Mouse (Mus musculus) adrenal gland, adult (tissue): ENCODE data around the gene Zfp346.
"Not testable (repeated sequence)": the region's sequence is repeated elsewhere in the genome, so short reads cannot be mapped to it uniquely, and the experiment has no call there.

ENCODE experiments used
- DNase-seq, 2 experiments: peaks; one replicate each; pipeline ENCODE4 v3.0.0; 2022 to 2023; ENCODE audit warnings: low spot score in 1 of 2; ENCODE audit not compliant: inconsistent age in 2 of 2

Zfp346 gene

DNA sequence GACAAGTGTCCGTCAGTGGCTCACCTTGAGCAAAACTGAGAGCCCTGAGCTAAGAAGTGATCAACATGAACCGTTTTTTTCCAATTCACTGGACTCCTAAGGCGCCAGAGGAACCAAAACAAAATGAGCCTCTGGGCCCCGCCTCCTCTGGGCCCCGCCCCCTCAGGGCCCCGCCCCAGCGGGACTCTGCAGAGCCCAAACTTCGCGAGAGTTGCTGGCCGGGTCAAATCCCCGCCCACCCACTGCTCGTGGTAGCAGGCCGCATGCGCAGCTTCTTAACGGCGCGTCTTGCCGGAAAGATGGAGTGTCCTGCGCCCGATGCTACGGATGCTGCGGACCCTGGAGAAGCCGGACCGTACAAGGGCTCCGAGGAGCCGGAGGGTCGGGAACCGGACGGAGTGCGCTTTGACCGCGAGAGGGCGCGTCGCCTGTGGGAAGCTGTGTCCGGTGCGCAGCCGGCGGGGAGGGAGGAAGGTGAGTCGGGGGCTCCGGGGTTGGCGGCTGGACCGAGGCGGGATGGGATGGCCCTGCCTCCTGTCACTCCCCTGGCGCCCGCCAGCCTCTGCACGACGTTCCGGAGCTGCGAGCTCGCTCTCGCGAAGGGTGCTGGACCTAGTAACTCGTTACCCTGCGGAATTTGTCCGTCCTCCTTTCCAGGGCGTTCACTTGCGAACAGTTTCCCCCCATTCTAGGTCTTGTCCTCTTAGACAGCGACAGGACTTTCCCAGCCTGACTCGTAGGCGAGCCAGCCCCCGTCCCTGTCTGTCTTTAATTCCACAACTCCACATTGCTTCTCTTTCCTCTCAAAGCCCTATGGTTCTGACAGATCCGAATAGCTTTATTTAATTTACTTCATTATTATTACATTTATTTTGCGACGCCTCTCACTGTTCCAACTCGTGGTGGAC lies at the start of gene Zfp346:
Gene Zfp346, plus strand, starts transcription at position 267 of the 908 bp plus-strand sequence.
- DNase-seq, result peak; percentile 98 to 99

DNA sequence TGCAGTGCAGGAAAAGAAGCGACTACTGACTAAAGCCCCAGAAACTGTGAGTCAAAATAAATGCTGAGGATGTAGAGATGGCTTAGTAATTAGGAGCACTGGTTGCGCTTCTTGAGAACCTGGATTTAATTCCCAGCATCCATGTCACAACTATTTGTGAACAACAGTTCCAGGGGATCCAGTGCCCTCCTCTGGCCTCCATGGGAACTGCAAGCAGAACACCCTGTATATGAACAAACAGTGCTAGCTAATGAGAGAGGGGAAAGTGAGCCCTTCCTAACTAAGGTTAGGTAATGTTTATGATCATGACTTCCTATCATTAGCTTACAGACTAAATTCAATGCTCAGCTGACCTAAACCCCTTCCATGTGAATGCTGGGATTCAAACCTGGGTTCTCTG lies 47.1 kb upstream of the Zfp346 start:
- peak in 1 of 2 experiments; percentile 54 for DNase-seq

- no peak for DNase-seq
Measured at GRCm38 (mm10) chr13:55063276-55063675, 41.8 kb upstream of the Zfp346 start.

GRCm38 (mm10) chr13:55069719-55070118 lies 35.4 kb upstream of the Zfp346 start:
- DNase-seq, result no peak

GRCm38 (mm10) chr13:55071322-55071721 lies 33.8 kb upstream of the Zfp346 start:
- DNase-seq, result peak in 1 of 2 experiments; percentile 55

GRCm38 (mm10) chr13:55075597-55075996 lies 29.5 kb upstream of the Zfp346 start:
- no peak for DNase-seq

DNA sequence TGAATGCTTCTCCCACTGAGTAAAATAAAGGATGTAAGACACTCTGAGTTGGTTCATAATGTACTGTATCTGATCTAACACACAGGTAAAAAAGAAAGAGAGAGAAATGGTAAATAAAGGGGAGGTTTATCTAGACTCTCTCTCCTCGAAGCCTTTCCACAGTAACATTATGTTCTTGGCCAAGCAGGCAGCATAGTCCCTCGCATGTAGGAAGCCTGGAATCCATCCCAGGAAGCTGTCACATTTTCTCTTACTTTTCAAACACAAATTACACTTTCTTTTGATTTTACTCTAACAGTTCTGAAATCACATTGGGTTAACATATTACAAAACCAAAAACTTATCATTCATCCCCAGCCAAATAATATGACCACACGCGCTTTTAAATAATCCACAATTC lies 12.5 kb upstream of the Zfp346 start:
- no peak for DNase-seq

- DNase-seq, result not testable (repeated sequence)
Measured at GRCm38 (mm10) chr13:55097841-55098240, 7.3 kb upstream of the Zfp346 start.

DNA sequence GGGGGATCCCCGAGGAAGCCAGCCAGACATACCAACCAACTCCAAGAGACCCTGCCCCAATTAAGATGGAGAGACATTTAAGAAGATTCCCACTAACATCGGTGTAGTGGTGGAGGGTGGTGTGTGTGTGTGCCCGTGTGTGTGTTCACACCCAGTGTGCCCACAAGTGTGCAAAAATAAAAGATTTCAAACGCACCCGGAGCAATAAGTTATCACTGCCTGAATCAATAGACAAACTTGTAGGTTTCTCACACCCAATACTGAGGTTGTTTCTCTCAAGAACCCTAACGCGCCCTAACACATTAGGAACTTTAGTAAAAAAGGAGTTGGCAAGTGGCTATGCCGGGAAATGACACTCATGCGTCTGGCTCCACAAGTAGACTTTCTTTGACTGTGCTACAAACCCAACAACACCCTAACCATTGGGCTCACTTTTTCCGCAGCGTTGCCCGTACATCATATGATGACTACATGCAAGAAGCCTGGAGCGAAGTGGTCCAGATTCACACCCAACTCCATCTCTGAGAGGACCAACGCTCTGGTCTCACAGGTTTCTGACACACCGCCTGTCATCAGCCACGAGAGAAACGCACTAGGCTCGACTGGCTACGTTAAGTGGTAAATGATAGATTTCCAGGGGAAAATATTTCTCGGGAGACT lies 5.9 kb upstream of the Zfp346 start:
- DNase-seq, result no peak

GRCm38 (mm10) chr13:55099726-55100478 lies 5.2 kb upstream of the Zfp346 start, which contains the start of gene Uimc1:
Gene Uimc1 (minus strand): TSS chr13:55100300.
- peak; percentile 87 to 93 for DNase-seq

- no peak for DNase-seq
Measured at GRCm38 (mm10) chr13:55101627-55102026, 3.5 kb upstream of the Zfp346 start.

DNA sequence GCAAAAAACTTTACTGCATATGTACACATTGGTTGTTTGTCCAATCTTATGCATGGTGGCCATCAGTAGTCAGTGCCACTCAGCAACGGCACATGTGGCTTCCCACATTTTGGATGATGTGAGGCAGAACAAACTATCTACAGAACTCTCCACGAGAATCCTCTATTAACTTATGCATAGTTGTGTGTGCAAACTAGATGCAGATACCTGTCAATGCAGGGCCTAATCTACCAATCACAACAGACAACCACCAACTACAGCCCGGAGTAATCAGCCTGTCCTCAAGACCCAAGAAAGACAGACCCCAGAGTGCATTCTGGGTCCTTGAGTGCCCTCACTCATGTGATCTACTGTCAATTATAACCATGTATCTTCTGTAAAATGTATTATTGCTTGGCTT lies 2.7 kb upstream of the Zfp346 start:
- no peak for DNase-seq

GRCm38 (mm10) chr13:55103351-55103750 lies 1.8 kb upstream of the Zfp346 start:
- no peak for DNase-seq

- DNase-seq, result peak; percentile 81 to 92
Measured at GRCm38 (mm10) chr13:55105953-55106691, 1.0 kb downstream of the Zfp346 start.

DNA sequence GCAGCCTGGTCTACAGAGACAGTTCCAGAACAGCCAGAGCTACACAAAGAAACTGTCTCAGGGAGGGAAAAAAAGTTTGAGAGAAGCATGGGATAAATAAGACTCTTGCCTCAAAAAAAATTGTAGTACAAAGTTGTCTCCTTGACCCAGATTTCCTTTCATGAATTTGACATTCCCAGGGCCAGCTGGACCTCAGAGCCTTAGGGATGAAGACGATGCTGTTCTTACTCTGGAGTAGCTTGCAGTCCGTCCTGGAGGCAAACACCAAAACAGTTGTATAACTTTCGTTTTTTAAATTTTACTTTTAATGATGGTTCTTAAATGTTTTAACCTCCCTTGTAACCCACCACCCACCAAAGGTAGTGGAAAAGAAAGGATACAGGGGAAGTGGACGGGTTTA lies 2.0 kb downstream of the Zfp346 start:
- peak in 1 of 2 experiments; percentile 60 for DNase-seq

GRCm38 (mm10) chr13:55107694-55108093 lies 2.6 kb downstream of the Zfp346 start:
- DNase-seq, result peak; percentile 75 to 91

- no peak for DNase-seq
Measured at GRCm38 (mm10) chr13:55114375-55114774, 9.3 kb downstream of the Zfp346 start.

DNA sequence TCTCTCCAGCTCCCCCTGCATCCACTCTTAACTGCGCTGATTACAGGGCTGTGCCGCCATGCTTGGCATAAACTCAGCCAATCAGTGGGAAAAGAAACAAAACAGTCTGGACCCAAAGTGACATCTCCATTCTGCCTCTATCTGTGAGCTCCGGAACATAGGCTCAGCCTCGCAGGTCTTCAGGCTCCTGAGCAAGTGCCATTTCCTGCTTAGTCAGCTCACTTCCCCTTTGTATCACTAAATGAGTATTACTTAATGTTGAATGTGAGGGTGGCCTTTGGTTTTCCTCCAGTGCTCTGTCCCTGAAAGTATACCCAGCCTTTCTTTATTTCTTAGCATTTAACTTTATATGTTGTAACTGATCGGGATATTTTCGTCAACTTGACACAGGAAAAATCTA lies 19.8 kb downstream of the Zfp346 start:
- no peak for DNase-seq

- DNase-seq, result no peak
Measured at GRCm38 (mm10) chr13:55133448-55133847, 28.3 kb downstream of the Zfp346 start, which contains the start of gene Gm17617. Gene Gm17617 (minus strand): TSS chr13:55133548.

DNA sequence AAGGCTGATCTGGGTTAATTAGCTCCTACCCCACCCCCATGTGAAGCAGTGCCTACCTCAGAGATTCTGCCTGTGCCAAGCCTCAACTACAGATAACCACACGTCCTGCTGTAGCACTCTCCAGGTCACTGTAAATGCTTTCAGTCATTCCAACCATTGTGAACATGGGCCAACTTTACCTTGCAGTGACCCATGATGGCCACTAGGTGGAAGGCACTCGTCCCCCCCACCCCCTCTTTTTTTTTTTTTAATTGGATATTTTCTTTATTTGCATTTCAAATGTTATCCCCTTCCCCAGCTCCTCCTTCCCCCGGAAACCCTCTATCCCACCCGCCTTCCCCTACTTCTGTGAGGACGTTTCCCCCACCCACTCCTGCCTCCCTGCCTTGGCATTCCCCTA lies 30.3 kb downstream of the Zfp346 start:
- DNase-seq, result peak; percentile 21 to 70

- no peak for DNase-seq
Measured at GRCm38 (mm10) chr13:55140271-55140670, 35.2 kb downstream of the Zfp346 start.
